Comparison of ENCODE assay signal across 26 mouse cellular contexts in the genomic region with DNA sequence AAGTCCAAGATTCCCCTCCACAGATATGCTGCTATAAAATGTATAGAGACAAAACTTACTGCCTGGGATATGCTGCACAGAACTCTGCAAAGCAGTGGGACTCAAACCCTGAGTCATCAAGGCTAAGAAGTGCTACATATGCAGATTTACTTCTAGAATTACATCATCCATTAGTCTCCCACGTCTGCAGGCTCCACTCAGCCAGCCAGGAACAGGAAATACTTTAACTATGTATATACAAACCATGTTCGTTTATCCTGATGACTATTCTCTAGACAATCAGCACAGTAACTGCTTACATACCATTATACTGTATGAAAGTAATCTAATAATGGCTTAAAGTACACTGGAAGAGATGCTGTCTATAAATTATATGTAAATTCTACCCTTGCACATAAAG. TPM values are rescaled to one million over a fixed set of nuclear protein-coding genes. Genes with fewer than 3 reads are reported as not detected.
DNase-seq lines count a peak whose midpoint lies in the region; ATAC-seq and TF ChIP-seq lines count a peak whose summit lies in the region.
"Had no signal": no experiment of that assay in that cellular context is flagged by ENCODE, and none has a peak within 500 bp of the region (broad histone marks: within the 10 kb centered on the region; RNA-seq: fewer than 3 reads in every experiment).

No protein-coding gene starts in this region.

- H3K27me3 ChIP-seq in embryonic facial prominence, embryonic 14.5 days (replicated peaks; ENCODE audit: control insufficient read depth, insufficient read depth, low read length), result no peaks in the 10 kb centered on the region
- no peaks in the 10 kb centered on the region for H3K27me3 ChIP-seq in embryonic facial prominence, embryonic 10.5 days (replicated peaks; ENCODE audit: low read depth, poor library complexity, severe bottlenecking)
- H3K27me3 ChIP-seq in lung, embryonic 14.5 days (ENCODE audit: insufficient read depth, low read length), result no peaks in the 10 kb centered on the region
- H3K27me3 ChIP-seq in CH12.LX (replicated peaks), result no peaks in the 10 kb centered on the region
- no peaks in the 10 kb centered on the region for H3K27me3 ChIP-seq in stomach, embryonic 15.5 days (replicated peaks)
- H3K27me3 ChIP-seq: liver, embryonic 12.5 days; midbrain, embryonic 13.5 days; neural tube, embryonic 15.5 days had no signal

- no peak for TF ChIP-seq RAD21 in CH12.LX (IDR thresholded peaks at IDR 0.05; ENCODE audit: low read depth, low read length)

- H3K4me1 ChIP-seq in embryonic facial prominence, embryonic 14.5 days (ENCODE audit: control insufficient read depth, insufficient read depth, low read length), result no peaks in the 10 kb centered on the region
- no peaks in the 10 kb centered on the region for H3K4me1 ChIP-seq in embryonic facial prominence, embryonic 10.5 days
- no peaks in the 10 kb centered on the region for H3K4me1 ChIP-seq in lung, embryonic 14.5 days (ENCODE audit: insufficient read depth)
- H3K4me1 ChIP-seq in CH12.LX (ENCODE audit: control insufficient read depth in 1 of 2, insufficient read depth in 2 of 2), result peaks cover 5 to 20% of the 10 kb centered on the region in 2 experiments; a peak in 3 of 4 replicates
- H3K4me1 ChIP-seq in stomach, embryonic 15.5 days, result no peaks in the 10 kb centered on the region
- H3K4me1 ChIP-seq: hindbrain, embryonic 10.5 days; midbrain, embryonic 13.5 days; neural tube, embryonic 15.5 days had no signal

- 46% methylated on average over 2 of the region's 2 CpGs for WGBS in embryonic facial prominence, embryonic 14.5 days
- 65% methylated on average over 2 of the region's 2 CpGs for whole genome bisulfite sequencing in embryonic facial prominence, embryonic 10.5 days
- 23% methylated on average over 2 of the region's 2 CpGs for WGBS in lung, embryonic 14.5 days
- 15% methylated on average over 2 of the region's 2 CpGs for WGBS in stomach, embryonic 15.5 days

- no peak overlapping the region for H3K4me2 ChIP-seq in embryonic facial prominence, embryonic 14.5 days (ENCODE audit: low read depth, low read length)
- no peak overlapping the region for H3K4me2 ChIP-seq in lung, embryonic 14.5 days
- H3K4me2 ChIP-seq in CH12.LX (ENCODE audit: insufficient read depth, low read depth, poor library complexity, severe bottlenecking), result peak overlapping the region; percentile 51; the same call in 1 of the 2 replicates
- H3K4me2 ChIP-seq in stomach, embryonic 15.5 days, result no peak overlapping the region
- H3K4me2 ChIP-seq: liver, embryonic 12.5 days; midbrain, embryonic 13.5 days; neural tube, embryonic 15.5 days had no signal

- ATAC-seq in embryonic facial prominence, embryonic 14.5 days (ENCODE audit: low read depth), result no peak
- no peak for ATAC-seq in lung, embryonic 14.5 days (ENCODE audit: insufficient read depth)
- peak; percentile 18; the same call in 1 of the 2 replicates for ATAC-seq in stomach, embryonic 15.5 days (ENCODE audit: insufficient read depth, low FRiP score, low read depth)
- ATAC-seq: forebrain, embryonic 14.5 days; liver, embryonic 12.5 days; midbrain, embryonic 13.5 days had no signal

- H3K9ac ChIP-seq in embryonic facial prominence, embryonic 14.5 days (ENCODE audit: low read depth, low read length), result no peak overlapping the region
- H3K9ac ChIP-seq in lung, embryonic 14.5 days, result no peak overlapping the region
- H3K9ac ChIP-seq in CH12.LX (ENCODE audit: insufficient read depth, low read depth), result no peak overlapping the region; the same call in 1 of the 2 replicates
- H3K9ac ChIP-seq in stomach, embryonic 15.5 days, result no peak overlapping the region
- H3K9ac ChIP-seq: liver, embryonic 12.5 days; midbrain, embryonic 13.5 days; neural tube, embryonic 15.5 days had no signal

- H3K9me3 ChIP-seq in embryonic facial prominence, embryonic 14.5 days (ENCODE audit: control insufficient read depth, low read length), result no peaks in the 10 kb centered on the region
- H3K9me3 ChIP-seq in embryonic facial prominence, embryonic 10.5 days, result no peaks in the 10 kb centered on the region
- no peaks in the 10 kb centered on the region for H3K9me3 ChIP-seq in lung, embryonic 14.5 days (ENCODE audit: low read depth, low read length)
- no peaks in the 10 kb centered on the region for H3K9me3 ChIP-seq in CH12.LX (replicated peaks; ENCODE audit: low read length)
- no peaks in the 10 kb centered on the region for H3K9me3 ChIP-seq in stomach, embryonic 15.5 days
- H3K9me3 ChIP-seq: hindbrain, embryonic 10.5 days; liver, embryonic 12.5 days; midbrain, embryonic 13.5 days; neural tube, embryonic 15.5 days had no signal

- TF ChIP-seq POLR2A in CH12.LX (IDR thresholded peaks at IDR 0.05; ENCODE audit: low read depth, low read length), result no peak

- no peak overlapping the region for H3K27ac ChIP-seq in embryonic facial prominence, embryonic 14.5 days (replicated peaks; ENCODE audit: low read depth, low read length)
- no peak overlapping the region for H3K27ac ChIP-seq in embryonic facial prominence, embryonic 10.5 days (replicated peaks)
- H3K27ac ChIP-seq in lung, embryonic 14.5 days (ENCODE audit: low read depth), result no peak overlapping the region; the same call in 1 of the 2 replicates
- peak overlapping the region; percentile 57 for H3K27ac ChIP-seq in CH12.LX (ENCODE audit: insufficient read depth, low read depth)
- peak overlapping the region; percentile 40; the same call in 1 of the 2 replicates for H3K27ac ChIP-seq in stomach, embryonic 15.5 days
- H3K27ac ChIP-seq: hindbrain, embryonic 10.5 days; left cerebral cortex, adult 2 months; liver, embryonic 12.5 days; midbrain, embryonic 13.5 days; neural tube, embryonic 15.5 days had no signal

- peaks cover 14% of the 10 kb centered on the region for H3K79me2 ChIP-seq in CH12.LX (replicated peaks; ENCODE audit: control insufficient read depth, extremely low read depth, insufficient read depth, poor library complexity, severe bottlenecking)

- dilution Hi-C loops in CH12.LX (cut with MboI; ENCODE audit: extremely low pct_ligation_motif_present, extremely low pct_unique_long_range_greater_than_20kb, low sequenced_read_pairs), result no loop called here

- DNase-seq in embryonic facial prominence, embryonic 14.5 days (ENCODE audit: low spot score), result peak; percentile 5
- no peak for DNase-seq in embryonic facial prominence, embryonic 10.5 days (ENCODE audit: low spot score)
- DNase-seq in lung, embryonic 14.5 days, result peak; percentile 42
- DNase-seq in lung, postnatal 36 days, result no peak
- DNase-seq in CH12.LX (ENCODE audit: extremely low read depth), result peak; percentile 68
- no peak for DNase-seq in left cerebral cortex, adult 11 months (ENCODE audit: low spot score)
- no peak for DNase-seq in spleen, postnatal 10 days (ENCODE audit: low spot score in 2 of 2)
- DNase-seq: cerebellum, adult 18-20 months; cerebellum, postnatal 36 days; gastrocnemius, postnatal 36 days; kidney, adult 9 months; kidney, postnatal 25 days; left cerebral cortex, postnatal 4 days; thymus, postnatal 25 days had no signal

- H3K36me3 ChIP-seq in embryonic facial prominence, embryonic 14.5 days (ENCODE audit: control insufficient read depth, insufficient read depth, low read length), result peaks cover 78% of the 10 kb centered on the region
- H3K36me3 ChIP-seq in embryonic facial prominence, embryonic 10.5 days (replicated peaks), result peaks cover 98% of the 10 kb centered on the region
- peaks cover 75% of the 10 kb centered on the region for H3K36me3 ChIP-seq in lung, embryonic 14.5 days (ENCODE audit: insufficient read depth)
- peaks cover 36 to 73% of the 10 kb centered on the region in 2 experiments for H3K36me3 ChIP-seq in CH12.LX (replicated peaks in 1 of 2; ENCODE audit: control insufficient read depth in 1 of 2, insufficient read depth in 1 of 2, low read length in 1 of 2)
- H3K36me3 ChIP-seq in stomach, embryonic 15.5 days, result peaks cover 24% of the 10 kb centered on the region

- no peak overlapping the region for H3K4me3 ChIP-seq in embryonic facial prominence, embryonic 14.5 days (ENCODE audit: low read depth, low read length)
- no peak overlapping the region for H3K4me3 ChIP-seq in embryonic facial prominence, embryonic 10.5 days
- no peak overlapping the region for H3K4me3 ChIP-seq in lung, embryonic 14.5 days (ENCODE audit: low read depth, low read length)
- H3K4me3 ChIP-seq in CH12.LX (replicated peaks in 1 of 3; ENCODE audit: low read depth in 2 of 3, low read length in 2 of 3, poor library complexity in 1 of 3), result no peak overlapping the region
- H3K4me3 ChIP-seq in stomach, embryonic 15.5 days (replicated peaks), result no peak overlapping the region
- H3K4me3 ChIP-seq: erythroblast, embryonic 14.5 days; hindbrain, embryonic 10.5 days; left cerebral cortex, adult 2 months; liver, embryonic 12.5 days; midbrain, embryonic 13.5 days; myocyte; neural tube, embryonic 15.5 days had no signal

- in situ Hi-C loops in CH12.LX (cut with MboI; ENCODE audit: low pct_ligation_motif_present, low pct_unique_long_range_greater_than_20kb, low sequenced_read_pairs), result no loop called here

- TF ChIP-seq CTCF in lung, embryonic 14.5 days (IDR thresholded peaks at IDR 0.05; ENCODE audit: low read depth), result no peak
- TF ChIP-seq CTCF in CH12.LX (conservative IDR thresholded peaks at IDR 0.05 in 1 of 2, IDR thresholded peaks at IDR 0.05 in 1 of 2; ENCODE audit: low read depth in 2 of 2, low read length in 2 of 2), result no peak

- no peak for TF ChIP-seq EP300 in CH12.LX (IDR thresholded peaks at IDR 0.05; ENCODE audit: low read length)

TF ChIP-seq in CH12.LX, 34 proteins besides CTCF, POLR2A, EP300 and RAD21 (continues in another document):
- TF ChIP-seq TCF12 (IDR thresholded peaks at IDR 0.05; ENCODE audit: low read depth, low read length) (no peak), HCFC1 (IDR thresholded peaks at IDR 0.05; ENCODE audit: low read depth, low read length) (no peak), TBP (conservative IDR thresholded peaks at IDR 0.05; ENCODE audit: low read depth, low read length) (0 out of 2 replicates have a peak, but pooled peaks have one; percentile 11)

RNA-seq across cellular contexts. Expression of a gene that starts 41.2 kb away (rescaled TPM):
- 84.2 and 84.8 TPM in 2 replicates for polyA plus RNA-seq in embryonic facial prominence, embryonic 14.5 days (2014; fragmentation: Nextera tagmentation; extraction: Ambion mirVana)
- 103 and 108 TPM in 2 replicates for polyA plus RNA-seq in embryonic facial prominence, embryonic 10.5 days (2016; fragmentation: Nextera tagmentation; extraction: Ambion mirVana)
- 99.9 and 101 TPM in 2 replicates for polyA plus RNA-seq in lung, embryonic 14.5 days (2014; fragmentation: Nextera tagmentation; extraction: Ambion mirVana)
- total RNA-seq in CH12.LX (2012; rRNA removed), result 75.5 and 83.1 TPM in 2 replicates
- 62.4 and 64.9 TPM in 2 replicates for total RNA-seq in CH12.LX (2014; rRNA removed)
- polyA plus RNA-seq in CH12.LX (2012; ENCODE audit: insufficient read length, low read depth), result 80.8 and 108 TPM in 2 replicates
- 84.8 and 87.7 TPM in 2 replicates for polyA plus RNA-seq in stomach, embryonic 15.5 days (2015; fragmentation: Nextera tagmentation; extraction: Ambion mirVana)

RNA-seq across cellular contexts. Expression of a gene that starts 53.8 kb away (rescaled TPM):
- 0.30 and 0.65 TPM in 2 replicates for polyA plus RNA-seq in embryonic facial prominence, embryonic 14.5 days (2014; fragmentation: Nextera tagmentation; extraction: Ambion mirVana)
- not detected in 2 replicates for polyA plus RNA-seq in embryonic facial prominence, embryonic 10.5 days (2016; fragmentation: Nextera tagmentation; extraction: Ambion mirVana)
- not detected in 2 replicates for polyA plus RNA-seq in lung, embryonic 14.5 days (2014; fragmentation: Nextera tagmentation; extraction: Ambion mirVana)
- total RNA-seq in CH12.LX (2012; rRNA removed), result not detected in 2 replicates
- total RNA-seq in CH12.LX (2014; rRNA removed), result not detected in 2 replicates
- not detected in 2 replicates for polyA plus RNA-seq in CH12.LX (2012; ENCODE audit: insufficient read length, low read depth)
- 1.6 and 1.9 TPM in 2 replicates for polyA plus RNA-seq in stomach, embryonic 15.5 days (2015; fragmentation: Nextera tagmentation; extraction: Ambion mirVana)
- total RNA-seq: megakaryocyte progenitor cell, adult 5-6 weeks; MEL had no signal
- polyA plus RNA-seq: forebrain, embryonic 14.5 days; heart, embryonic 16.5 days; hindbrain, embryonic 10.5 days had no signal

Comparison
In these comparisons a context has a peak if more than half of its experiments do, and no peak if none do; other contexts are left out.
1. DNase-seq: peak in embryonic facial prominence, embryonic 14.5 days (single experiment), lung, embryonic 14.5 days (single experiment) and CH12.LX (single experiment); none in embryonic facial prominence, embryonic 10.5 days (single experiment), lung, postnatal 36 days (single experiment), left cerebral cortex, adult 11 months (single experiment) and spleen, postnatal 10 days (0 of 2).
2. H3K27ac ChIP-seq: peak in CH12.LX (single experiment) and stomach, embryonic 15.5 days (single experiment); none in embryonic facial prominence, embryonic 14.5 days (single experiment), embryonic facial prominence, embryonic 10.5 days (single experiment) and lung, embryonic 14.5 days (single experiment).